Mouse (Mus musculus) c-Kit-positive CD71-positive TER-119-positive erythroid progenitor cells, embryonic 14.5 days (primary cell): ENCODE measurements around the gene AW011738.

Experiments used
- DNase-seq: peaks from one replicate; pipeline ENCODE4 v3.0.0-alpha.2; 2013; ENCODE audit warnings: low spot score

Gene AW011738

DNA sequence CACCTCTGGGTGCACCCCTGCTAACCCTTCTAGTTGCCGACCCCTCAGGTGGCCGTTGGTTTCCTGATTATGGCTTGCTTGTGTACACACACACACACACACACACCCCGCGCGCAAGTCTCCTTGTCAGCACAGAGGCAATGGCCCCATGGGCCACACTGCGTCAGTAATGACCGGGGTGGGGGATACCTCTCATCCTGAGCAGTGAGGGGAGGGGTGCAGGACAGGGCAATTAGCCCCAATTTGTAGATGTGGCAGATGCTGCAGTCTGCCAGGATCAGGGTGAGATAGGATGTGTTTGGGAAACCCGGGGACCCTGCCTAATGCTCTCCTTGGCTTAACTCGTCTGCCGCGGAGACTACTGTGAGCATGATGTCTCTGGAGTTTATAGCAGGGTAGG, 46.5 kb downstream of the AW011738 start:
- DNase-seq, result no peak

DNA sequence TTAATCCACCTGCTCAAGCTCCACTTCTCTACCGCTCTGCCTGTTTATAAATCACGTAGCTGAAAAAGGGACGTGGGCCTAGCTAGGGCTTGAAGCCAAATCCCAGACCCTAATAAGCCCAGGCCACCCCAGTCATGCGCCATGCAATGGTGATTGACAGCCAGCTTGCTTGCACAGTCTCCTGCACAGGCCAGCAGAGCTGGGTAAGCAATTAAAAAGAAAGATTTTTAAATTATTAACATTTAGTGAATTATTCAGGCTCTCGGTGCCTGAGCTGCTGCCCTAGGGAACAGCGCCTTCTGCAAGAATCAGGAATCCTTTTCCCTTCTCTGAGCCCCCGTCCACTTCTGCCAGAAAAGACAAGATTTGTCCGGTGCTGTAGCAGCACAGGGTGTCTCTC, 48.0 kb downstream of the AW011738 start:
- no peak for DNase-seq

DNA sequence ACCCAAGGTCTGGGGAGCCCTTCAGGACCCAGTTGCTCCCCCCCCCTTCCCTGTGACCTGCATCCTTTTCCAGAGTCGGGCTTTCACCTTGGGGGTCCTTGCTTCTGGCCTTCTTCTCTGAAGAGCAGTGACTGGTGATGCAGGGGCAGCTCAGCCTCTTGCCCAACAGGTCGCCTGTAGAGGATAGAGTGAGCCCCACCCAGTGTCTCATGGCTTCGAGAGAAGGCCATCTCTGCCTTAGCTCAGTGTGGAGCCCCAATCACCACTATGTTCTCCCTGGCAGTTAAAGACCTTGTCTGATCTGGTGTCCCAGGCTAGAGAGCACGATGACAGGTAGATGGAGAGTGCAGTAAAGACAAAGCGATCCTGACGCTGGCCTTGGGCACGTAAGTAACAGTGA, 49.0 kb downstream of the AW011738 start:
- DNase-seq, result no peak

DNA sequence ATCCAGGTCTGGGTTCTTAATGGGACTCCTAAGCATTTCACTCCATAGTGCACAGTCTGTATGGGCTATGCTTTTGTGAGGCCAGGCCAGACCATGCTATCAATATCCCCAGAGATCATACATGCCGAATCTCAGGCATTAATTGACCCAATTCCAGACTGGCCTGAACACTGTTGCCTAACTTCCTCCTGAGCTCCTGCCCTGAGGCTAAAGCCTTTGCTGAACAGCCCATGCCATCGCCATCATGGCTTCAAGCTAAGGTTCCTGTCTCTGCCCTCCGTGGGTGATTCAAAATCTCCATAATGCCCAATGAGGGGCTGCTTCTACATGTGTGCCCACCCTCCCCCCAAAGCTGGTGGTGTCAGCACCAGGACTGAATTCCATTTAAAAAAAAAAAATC, 49.5 kb downstream of the AW011738 start:
- no peak for DNase-seq

DNA sequence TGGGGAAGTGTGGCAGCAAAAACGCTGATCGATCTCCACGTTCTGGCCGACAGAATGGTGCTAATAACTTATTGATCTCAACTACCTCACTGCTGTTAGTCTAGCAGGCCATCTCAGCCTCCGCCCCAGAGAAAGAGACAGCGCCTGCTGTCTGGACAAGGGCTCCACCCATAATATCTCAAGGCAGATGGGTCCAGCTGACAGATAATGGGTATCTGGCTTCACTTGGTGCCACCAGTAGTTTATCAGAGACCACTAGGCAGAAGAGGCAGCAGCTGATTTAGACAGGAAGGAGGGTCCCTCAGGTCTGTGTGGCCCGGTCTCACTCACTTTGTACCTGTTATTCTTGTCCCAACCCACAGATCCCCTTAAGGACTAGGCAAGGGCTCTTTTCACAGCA, 49.9 kb downstream of the AW011738 start:
- DNase-seq, result peak; percentile 79

DNA sequence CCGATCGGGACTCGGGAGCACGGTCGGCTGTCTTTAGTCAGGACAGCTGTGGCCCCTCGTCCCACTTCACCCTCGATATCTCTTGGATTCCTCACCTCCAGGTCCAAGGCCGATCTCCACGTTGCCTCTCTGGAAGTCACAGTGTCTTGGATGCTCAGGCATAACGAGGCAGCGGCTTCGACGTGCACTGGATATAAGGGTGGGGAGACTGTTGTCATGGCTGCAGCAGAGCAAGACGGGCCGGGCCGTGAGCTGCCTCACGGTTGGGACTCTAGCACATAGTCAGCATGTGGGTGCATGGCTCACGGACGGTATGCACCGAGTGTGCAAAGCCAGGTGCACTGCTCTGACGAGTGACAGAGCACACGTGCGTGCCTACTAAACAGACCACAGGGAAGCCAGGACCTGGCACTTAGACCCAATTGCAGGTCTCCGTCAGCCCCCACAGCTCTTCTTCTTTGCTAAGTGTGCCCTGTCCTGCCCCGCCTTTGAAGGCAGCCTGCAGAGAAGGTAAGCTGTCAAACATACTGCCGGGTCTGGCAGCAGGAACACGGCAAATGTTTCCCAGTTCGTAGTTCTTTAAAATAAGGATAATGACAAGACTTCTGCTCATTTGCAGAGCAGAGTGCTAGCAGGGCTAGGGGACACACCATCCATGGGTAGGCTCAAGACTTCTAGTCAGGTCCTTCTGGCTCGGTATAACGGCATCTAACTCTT, 51.4 kb downstream of the AW011738 start:
- DNase-seq, result peak; percentile 62
